Mouse (Mus musculus) cerebellum, adult 11 months (tissue): ENCODE data around the gene Gpr157.
"Not testable (repeated sequence)": the region's sequence is repeated elsewhere in the genome, so short reads cannot be mapped to it uniquely, and the experiment has no call there.

Experiments
- DNase-seq: peaks from one replicate; pipeline ENCODE4 v3.0.0; 2022

Gpr157 gene

DNA sequence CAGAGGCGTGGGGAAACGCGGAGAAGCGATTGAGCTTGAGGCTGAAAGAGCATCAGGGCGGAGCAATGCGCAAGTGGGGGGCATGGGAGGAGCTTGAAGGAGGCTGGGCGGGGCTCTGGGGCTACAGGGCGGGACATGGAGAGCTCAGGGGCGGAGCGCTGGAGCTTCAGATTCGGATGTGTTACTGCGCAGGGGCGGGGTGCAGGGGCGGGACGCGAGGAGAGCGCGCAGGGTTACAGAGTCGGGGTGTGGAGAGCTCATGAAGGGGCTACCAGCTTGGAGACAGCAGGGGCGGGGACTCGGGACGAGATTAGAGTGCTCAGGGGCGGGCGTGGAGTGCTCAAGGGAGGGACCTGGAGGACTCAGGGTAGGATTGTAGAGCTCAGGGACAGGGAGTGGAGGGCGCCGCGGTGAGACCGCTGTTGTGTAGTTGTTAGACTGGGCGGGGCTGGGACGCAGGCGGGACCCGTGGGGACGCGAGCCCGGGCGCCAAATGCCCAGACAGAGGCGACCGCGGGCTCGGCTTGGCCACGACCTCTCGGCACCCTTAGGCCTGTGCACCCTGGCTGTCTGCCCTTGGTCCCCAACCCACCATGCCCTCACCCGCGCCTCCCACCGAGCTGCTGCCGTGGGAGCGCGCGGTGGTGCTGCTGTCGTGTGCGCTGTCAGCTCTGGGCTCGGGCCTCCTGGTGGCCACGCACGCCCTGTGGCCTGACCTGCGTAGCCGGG is at the start of gene Gpr157:
Gpr157 (plus strand) TSS at position 205 of the 729 bp plus-strand sequence.
- DNase-seq: peak; percentile 89

DNA sequence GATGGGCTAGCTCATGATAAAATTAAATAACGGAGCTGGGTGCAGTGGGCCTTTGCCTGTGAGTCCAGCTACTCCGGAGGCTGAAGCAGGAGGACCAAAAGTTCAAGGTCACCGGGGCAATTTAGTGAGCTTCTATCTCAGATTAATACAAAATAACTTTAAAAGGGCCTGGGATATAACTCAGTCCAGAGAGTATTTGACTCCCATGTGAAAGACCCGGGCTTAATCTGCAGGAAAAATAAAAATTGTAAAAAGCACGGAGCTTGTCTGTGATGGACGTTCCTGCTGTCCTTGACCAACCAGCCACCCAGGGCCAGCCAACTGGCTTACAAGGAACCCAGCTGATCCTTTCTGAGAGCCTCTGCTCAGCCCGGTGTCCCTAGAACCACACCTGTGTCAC is 48.6 kb upstream of the Gpr157 start:
- DNase-seq: no peak

DNA sequence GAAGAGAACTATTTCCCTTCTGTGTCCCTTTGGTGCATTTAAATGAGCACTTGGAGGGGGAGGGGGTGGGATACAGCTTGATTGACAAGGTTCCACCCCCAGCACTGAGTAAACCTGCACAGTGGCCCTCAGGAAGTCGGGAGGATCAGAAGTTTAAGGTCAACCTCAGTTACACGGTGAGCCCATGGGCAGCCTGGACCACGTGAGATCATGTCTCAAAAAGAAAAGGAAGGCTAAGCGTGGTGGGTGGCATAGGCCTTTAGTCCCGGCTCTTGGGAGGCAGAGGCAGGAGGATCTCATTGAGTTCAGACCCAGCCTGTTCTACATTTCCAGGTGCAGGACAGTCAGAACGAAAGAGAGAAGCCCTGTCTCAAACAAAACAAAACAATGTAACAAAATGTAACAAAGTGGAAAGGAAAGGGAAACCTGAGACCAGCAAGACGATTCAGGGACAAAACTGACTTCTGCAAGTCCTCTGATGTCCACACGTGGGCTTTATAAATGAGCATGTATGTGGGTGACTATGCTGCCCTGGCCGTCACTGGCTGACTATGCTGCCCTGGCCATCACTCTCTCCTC is 47.1 kb upstream of the Gpr157 start:
- DNase-seq: no peak

DNA sequence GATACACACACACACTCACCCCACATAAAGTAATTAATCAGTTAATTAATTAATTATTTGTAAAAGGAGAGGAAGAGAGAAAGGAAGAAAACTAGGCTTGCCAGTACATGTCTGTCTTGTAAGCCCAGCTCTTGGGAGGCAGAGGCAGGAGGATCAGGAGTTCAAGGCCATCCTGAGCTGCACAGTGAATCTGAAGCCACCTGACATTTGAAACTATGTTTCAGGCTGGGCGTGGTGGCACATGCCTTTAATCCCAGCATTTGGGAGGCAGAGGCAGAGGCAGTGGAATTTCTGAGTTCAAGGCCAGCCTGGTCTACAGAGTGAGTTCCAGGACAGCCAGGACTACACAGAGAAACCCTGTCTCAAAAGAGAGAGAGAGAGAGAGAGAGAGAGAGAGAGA is 46.3 kb upstream of the Gpr157 start:
- DNase-seq: not testable (repeated sequence)

DNA sequence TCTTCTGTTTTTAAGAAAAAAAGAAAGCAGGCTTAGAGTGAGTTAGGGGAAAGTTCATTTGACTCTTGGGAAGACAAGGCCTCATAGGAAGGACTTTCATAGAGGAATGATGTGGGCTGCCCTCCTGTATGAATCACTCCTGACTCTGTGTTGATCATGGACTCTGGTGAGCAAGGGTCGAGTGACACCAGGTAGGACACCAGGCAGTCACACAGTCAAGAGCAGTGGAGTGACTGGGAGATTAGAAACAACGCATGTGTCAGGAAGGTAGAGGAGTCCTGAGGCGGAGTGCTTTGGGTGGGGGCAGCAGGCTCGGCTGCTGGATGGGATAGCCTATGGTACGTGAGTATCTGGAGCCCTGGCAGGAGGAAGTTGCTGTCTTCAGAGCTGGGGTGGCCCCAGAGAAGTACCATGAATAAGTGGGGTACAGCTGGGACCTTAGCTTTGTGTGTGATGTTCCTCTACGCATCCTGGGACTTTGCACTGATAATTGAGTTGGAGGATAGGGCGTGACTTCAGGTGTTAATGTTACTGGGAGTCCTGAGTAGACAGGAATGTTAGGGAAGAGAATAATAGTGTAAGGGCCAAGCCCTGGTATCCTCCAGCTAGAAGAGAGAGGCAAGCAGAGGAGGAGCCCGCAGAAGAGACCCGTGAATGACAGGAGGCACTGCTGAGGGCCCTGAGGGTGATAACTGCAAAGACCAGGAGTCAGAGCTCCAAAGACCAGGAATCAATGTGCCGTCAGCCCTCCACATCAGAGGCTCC is 45.6 kb upstream of the Gpr157 start:
- no peak for DNase-seq

DNA sequence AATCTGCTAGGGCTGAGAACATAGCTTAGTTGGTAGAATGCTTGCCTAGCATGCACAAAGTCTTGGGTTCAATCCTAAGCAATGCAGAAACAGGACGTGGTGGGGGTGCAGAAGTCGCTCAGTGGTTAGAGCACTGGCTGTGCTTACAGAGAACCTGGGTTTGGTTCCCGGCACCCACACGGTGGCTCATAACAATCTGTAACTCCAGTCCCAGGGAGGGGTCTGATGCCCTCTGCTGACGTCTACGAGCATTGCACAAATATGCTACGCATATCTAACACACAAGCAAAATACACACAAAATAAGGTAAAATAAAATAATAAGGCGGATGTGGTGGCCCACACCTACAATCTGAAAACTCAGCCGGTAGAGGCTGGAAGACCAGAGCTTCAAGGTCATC is 43.6 kb upstream of the Gpr157 start:
- DNase-seq: no peak

DNA sequence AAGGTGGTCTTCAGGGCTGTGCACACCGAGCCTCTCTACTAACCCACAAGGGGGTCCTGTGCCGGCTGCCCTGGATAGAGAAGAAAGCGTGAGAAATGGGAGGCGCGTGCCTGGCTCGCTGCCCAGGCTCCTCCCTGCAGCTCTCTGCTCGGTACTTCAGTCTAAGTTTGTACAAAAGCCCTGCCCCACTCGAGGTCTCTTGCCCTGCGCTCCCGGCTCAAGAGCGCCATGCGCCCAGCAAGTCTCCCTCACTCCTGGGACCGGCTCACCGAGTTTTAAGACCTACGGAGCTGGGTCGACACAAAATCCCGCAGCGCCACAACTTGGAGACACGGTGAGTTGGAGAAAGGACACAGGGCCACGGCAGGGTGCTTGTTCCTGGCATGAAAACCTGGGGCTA is 39.1 kb upstream of the Gpr157 start:
- peak; percentile 13 for DNase-seq

DNA sequence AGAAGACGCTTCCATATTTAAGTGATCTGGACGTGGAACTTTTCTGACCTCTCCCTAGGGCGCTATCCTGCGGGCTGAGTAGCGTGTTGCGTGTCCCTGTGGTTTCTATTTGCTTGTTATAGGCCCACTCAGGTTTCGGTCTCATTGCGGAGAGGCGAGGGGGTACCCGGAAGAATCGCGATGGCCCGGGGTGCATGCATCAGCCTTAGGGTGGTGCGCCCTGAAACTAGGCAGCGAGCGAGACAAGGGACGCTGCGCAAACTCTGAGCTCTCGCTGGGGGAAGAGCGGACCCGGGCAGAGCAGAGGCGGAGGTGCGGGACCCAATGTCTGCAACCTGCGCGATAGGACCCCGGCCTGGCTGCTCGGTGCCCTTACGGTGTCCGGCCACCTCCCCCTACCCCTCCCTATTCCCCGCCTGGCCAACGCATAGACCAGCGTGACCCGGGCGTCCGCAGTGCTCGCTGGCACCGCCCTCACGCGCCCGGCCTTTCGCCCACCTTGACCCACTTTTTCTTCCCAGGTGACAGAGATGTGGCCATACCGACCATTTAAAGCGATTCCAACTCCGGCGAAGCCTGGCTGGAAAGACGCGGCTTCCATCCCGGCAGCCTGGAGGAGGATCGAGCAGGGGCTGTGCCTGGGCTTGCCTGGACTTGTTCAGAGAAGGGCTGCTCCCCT is 38.5 kb upstream of the Gpr157 start:
- DNase-seq: no peak

DNA sequence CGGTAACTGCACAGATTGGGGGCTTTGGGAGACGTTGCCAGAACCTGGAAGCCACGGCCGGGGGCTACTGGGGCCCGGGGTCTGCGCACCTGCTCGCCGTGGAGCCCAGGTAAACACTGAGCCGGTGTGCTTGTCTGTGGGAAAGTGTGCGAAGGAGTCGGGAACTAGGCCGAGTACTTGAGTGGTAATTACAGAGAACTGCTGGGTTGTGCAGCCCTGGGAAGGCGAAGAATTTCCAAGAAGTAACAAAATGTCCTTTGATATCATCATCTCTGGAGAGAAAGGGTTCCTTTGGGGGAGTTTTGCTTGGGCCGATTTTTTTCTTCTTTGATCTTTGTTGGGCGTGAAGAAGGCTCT is 38.0 kb upstream of the Gpr157 start:
- no peak for DNase-seq

DNA sequence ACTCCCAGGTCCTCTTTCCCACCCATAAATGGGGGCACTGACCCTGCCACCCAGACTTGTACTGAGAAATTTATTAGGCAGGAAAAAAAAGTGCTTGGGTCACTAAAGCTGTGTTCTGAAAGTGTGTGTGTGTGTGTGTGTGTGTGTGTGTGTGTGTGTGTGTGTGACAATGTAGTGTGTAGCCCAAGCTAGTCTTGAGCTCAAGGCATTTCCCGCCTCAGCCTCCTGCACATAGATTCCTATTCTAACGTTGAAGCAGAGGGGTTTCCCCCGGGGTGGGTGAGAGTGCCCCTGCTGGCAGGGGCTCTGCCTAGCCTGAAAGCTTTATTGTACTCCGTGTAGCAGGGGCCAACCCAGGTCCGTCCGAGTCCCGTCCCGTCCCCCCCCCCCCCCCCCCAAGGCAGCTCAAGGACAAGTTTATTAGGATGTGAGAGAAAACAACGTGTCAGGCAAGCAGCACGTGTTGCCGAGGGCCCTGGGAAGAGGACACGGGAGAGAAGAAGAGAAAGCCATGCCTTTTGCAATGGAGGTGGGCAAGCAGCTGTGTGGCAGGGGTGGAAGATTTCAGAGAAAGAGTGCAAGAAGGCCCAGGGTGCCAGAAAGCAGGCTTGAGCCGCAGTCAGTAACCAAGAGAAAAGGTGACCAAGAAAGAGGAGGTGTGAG is 37.5 kb upstream of the Gpr157 start:
- no peak for DNase-seq

DNA sequence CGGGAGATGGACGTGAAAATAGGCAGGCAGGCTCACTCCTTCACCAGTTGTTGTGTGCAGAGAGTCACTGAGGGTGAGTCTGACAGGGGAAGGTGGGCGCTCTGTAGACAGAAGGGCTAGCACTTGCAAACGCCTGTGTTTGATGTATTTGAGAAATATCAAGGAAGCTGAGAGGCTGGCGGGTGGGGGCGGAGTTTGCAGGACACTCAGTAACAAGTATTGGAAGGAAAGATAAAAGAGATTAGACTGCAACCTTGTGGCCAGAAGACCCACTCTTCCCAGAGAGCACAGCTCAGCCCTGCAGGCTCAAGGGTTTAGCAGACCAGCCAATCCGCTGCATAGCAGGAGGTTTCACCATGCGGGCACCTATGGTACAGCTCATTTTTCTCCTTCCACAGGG is 35.7 kb upstream of the Gpr157 start:
- DNase-seq: no peak

DNA sequence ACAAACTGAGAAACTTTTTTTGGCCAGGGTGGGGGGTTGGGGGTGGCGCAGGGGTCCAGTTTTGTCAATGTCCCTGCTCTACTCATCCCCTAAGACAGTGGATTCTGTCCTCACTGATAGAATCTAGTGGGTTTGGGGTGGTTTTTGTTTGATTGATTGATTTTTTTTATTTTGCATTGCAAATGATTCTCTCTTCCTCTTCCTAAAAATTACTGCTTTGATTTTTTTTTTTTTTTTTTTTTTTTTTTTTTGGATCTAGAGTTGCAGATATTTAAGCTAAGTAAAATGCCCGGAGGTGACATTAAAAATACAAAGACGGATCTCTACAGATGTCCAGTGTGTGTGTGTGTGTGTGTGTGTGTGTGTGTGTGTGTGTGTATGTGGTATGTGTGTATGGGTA is 34.8 kb upstream of the Gpr157 start:
- no peak for DNase-seq

DNA sequence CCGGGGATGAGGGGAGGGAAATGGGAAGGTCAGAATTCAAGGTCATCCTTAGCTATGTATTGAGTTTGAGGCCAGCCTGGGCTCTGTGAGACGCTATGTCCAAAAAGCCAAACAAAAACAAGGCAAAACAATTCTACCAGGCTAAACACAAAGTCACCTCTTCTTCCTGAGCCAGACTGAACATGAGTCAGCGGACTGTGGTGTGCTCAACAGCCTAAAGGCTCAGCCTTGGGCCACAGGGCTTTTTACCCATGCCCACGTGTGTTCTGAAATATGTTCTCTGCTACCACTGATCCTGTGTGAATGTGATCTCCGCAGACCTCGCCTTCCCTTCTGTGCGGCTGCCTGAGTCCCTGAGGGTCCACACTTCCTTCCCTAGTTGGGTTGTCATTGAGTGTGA is 31.0 kb upstream of the Gpr157 start:
- DNase-seq: no peak

DNA sequence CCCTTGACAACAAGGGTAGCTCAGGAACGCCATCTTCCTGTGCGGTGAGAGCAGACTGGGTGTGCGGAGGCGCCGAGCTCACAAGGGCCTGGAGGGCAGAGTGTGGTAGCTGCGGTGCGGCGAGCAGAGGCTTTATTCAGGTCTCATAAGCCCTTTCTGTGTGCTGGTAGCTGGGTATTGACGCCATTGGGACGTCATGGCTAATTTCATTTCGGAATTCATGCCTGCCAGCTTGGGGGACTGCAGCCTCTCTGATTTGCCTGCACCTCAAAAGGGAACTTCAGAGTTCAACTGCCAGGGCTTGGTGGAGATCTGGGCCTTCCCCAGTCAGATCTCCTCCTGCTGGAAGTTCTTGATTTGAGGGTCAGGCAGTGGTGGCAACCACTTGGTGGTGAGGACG is 29.4 kb upstream of the Gpr157 start:
- no peak for DNase-seq

DNA sequence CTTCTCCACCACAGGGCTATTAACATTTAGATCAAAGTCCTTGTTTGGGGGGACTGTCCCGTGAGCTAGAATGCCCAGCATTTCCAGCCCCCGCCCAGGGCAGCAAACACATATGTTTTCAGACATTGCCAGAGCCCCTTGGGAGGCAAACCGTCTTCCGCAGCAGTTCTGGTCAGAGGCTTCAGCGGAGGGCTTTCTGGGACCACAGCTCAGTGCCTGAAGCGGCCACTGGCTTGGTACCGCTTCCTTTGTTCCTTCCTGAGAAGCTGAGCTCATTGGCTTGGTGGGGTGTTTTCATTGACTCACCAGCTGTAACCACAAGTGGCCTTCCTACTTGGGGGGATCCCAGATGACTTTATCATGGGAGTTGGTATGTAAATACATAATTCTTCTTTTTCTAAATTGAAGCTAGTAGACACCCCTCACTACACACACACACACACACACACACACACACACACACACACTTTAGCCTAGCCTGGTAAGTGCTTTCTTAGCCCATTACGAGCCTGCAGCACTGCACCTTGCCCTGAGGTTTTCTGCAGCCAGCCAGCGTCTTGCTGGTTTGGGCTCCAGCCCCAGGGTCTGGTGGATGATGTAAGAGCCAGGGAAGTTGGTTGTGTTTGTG is 27.2 kb upstream of the Gpr157 start:
- DNase-seq: no peak

DNA sequence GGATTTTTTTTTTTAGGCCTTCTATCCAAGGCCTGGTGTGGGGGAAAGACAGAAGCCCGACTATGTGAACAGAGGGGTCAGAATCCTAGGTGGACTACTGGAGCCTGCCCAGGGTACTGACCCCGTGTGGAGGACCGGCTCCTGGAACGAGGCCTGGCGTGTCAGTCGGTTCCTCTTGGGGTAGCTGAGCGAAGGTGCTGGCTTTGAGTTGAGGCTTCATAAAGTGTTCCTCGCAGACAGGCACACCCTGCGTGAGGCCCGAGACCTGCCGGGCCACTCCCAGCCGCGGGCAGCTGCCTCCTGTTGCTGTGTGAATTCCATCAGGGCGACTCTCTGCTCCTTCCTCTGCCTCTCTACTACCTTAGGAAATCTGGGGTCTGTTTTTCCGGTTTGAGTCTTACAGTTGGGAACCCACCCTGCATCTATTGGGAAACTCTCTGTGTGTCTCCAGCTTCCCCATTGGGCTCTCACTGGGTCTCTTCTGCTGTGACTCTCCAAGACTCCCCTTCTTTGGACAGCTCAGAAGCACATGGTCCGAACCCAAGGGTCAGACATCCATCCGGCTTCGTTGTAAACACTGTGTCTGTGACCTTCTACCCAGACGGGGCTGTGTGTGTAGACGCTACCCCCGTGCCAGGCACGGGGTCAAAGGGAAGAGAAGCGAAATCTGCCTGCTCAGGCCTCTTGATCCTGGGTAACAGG is 26.5 kb upstream of the Gpr157 start:
- DNase-seq: no peak

DNA sequence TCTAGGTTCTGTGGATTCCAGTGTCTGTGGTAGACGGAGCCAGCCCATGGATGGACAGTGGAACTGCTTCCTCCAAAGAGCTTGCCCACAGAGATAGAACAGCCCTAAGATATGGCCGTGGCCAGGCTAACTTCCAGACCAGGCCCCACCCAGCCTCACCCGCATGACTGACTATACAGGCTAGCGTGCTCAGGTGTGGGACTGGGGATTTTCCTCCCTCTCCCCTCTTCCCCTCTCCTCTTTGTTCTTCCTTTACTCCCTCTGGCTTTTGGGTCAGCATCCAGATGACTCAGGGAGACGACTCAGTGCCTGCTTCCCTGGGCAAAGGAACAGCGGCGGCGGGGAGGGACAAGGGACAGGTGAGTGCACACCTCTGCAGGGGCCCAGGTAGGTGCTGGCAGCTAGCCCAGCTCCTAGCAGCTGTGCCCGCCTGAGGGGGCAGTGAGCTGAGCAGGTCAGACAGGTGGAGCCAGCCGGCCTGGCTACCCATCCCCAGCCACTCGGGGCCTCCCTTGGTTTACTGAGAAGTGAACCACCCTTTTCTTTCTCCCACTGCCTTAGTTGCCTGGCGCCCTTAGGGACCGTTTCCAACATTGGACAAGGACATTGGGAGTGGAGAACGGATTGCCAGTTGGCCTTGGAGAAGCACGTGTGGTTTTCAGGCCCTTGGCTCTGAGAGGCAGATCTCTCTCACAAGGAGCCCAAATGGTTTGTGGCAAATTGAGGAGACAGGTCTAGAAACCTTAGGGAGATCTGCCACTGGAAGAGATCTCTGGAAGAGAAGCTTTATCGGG is 25.5 kb upstream of the Gpr157 start:
- DNase-seq: no peak

DNA sequence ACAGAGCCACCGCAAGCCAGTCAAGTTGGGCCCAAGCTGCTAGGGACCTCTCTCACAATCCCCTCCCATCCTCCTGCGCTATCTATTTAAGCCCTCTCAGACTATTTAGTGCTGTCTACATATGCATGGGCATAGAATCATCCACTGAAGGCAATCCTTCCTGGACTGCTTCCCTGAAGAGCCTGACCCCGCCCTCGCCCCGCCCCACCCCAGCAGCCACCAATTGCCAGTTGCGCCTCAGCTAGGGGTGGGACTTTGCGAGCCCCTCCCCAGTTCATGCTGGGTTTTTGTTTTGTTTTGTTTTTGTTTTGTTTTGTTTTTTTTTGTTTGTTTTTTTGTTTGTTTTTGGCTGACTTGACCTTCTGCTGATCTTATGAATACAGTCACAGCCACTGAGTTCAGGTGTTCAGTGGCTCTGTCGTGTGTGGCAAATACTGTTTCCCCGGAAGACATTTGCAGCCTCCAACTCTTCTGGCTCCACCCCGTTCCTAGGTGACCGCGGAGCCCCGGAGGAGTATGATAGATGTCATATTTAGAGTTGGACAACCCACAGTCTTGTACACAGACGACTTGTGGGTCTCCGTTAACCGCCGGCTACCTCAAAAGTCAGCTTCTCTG is 20.4 kb upstream of the Gpr157 start:
- DNase-seq: no peak

DNA sequence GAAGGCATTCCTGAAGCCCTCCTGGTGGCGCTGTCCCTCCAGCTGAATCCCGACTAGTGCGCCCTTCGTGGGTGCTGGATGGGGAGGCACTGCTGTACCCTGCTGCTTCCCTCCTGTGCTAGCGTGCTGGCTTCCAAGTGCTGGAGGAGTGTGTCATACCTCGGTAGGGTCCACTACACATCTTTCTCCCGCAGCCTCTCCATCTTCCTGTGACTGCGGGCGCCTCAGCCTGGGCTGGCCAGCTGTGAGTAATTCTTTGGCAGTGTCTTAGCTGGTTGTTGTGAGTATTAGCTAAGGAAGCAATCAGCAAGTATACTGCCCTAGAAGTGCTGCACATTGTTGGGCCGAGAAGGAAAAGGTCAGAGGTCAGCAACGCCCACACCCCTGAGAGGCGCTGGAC is 18.9 kb upstream of the Gpr157 start:
- DNase-seq: no peak

DNA sequence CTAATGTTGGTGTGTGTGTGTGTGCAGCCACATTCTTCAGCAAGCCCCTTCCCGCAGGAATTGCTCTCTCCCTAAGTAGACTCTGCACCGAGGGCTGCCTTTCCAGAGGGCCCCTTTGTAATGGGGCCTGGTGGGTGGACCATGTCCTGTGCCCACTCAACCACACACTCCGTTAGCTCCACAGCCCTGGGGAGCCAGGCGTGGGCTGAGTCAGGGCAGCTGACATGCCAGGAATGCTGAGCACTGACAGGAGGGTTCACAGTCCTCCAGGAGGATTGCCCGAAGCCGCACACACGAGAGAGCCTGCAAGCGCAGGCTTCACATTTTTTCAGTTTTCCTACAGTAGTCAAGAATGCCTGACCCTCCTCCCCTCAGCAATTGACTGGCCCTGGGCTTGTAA is 17.0 kb upstream of the Gpr157 start:
- DNase-seq: no peak
